Mouse (Mus musculus) adrenal gland, postnatal 0 days (tissue): ENCODE measurements around the gene Arhgef26. TPM values are rescaled to one million over a fixed set of nuclear protein-coding genes. Genes with fewer than 3 reads are reported as not detected.

Experiments used
- polyA plus RNA-seq: library from polyadenylated mRNA; unstranded; fragments of >200 nt; fragmentation: Nextera tagmentation; extraction: Ambion mirVana; gene quantifications from 2 replicates; pipeline ENCODE4 v1.2.1, GENCODE M21; 2015

Arhgef26 gene
- polyA plus RNA-seq, result 3.5 and 4.3 TPM in 2 replicates

GRCm38 (mm10) chr3:62338044-62338443, at the start of gene Arhgef26:
TSS of gene Arhgef26 (plus strand) at chr3:62338344.

GRCm38 (mm10) chr3:62506488-62507205, 168.5 kb downstream of the Arhgef26 start, which contains the start of gene Dhx36:
TSS of gene Dhx36 (minus strand) at chr3:62507004.

Other genes with a start within 250 kb of the Arhgef26 start
- gene Dhx36, start 168.7 kb downstream of the Arhgef26 start, polyA plus RNA-seq, result 14.5 and 19.3 TPM in 2 replicates